Mouse (Mus musculus) erythroblast, embryonic 14.5 days (primary cell): ENCODE measurements around the gene Ddi1.

Experiments used
- GATA1 ChIP-seq: IDR thresholded peaks from 2 replicates; pipeline ENCODE4 v1.6.1; 2012; ENCODE audit warnings: low read length, inconsistent platforms, mixed read lengths
- TAL1 ChIP-seq: IDR thresholded peaks from 3 replicates; pipeline ENCODE4 v1.6.1; 2012; ENCODE audit warnings: low read length, inconsistent platforms, mixed read lengths

GRCm38 (mm10) chr9:6212862-6213261 is 56.8 kb downstream of the Ddi1 start:
- TF ChIP-seq GATA1 = no peak
- TF ChIP-seq TAL1 = no peak
